Mouse (Mus musculus) intestine, embryonic 15.5 days (tissue): ENCODE data around the gene Fam169b. TPM values are rescaled to one million over a fixed set of nuclear protein-coding genes. Genes with fewer than 3 reads are reported as not detected.
A peak's percentile ranks its signal among the peaks of the same experiment; 100 is the strongest.

Source experiments
- ATAC-seq: fragments of 200-750 bp; cut with Nextera tagmentation; 2 replicates; pipeline ENCODE4 v1.8.0; 2017; ENCODE audit warnings: moderate TSS enrichment, moderate library complexity
- H3K27ac ChIP-seq: fragments of 300-500 bp; sonication (generic); 2 replicates; pipeline ENCODE4 v1.5.1; 2015; ENCODE audit warnings: mild to moderate bottlenecking, inconsistent platforms
- H3K27me3 ChIP-seq: fragments of 300-500 bp; sonication (generic); replicated peaks from 2 replicates; pipeline ENCODE4 v1.6.1; 2015; ENCODE audit warnings: inconsistent platforms
- H3K36me3 ChIP-seq: fragments of 300-500 bp; sonication (generic); 2 replicates; pipeline ENCODE4 v1.6.1; 2015; ENCODE audit warnings: inconsistent platforms
- H3K4me1 ChIP-seq: fragments of 300-500 bp; sonication (generic); replicated peaks from 2 replicates; pipeline ENCODE4 v1.6.1; 2015; ENCODE audit warnings: inconsistent platforms
- H3K4me2 ChIP-seq: fragments of 300-500 bp; sonication (generic); replicated peaks from 2 replicates; pipeline ENCODE4 v1.6.1; 2015; ENCODE audit warnings: mild to moderate bottlenecking, inconsistent platforms
- H3K4me3 ChIP-seq: fragments of 300-500 bp; sonication (generic); replicated peaks from 2 replicates; pipeline ENCODE4 v1.5.1; 2015; ENCODE audit warnings: inconsistent platforms
- H3K9ac ChIP-seq: fragments of 300-500 bp; sonication (generic); 2 replicates; pipeline ENCODE4 v1.6.1; 2015; ENCODE audit warnings: inconsistent platforms
- H3K9me3 ChIP-seq: fragments of 300-500 bp; sonication (generic); 2 replicates; pipeline ENCODE4 v1.6.1; 2016; ENCODE audit warnings: inconsistent platforms
- WGBS: fragments of 180-500 bp; shearing (Covaris S2); methylation state at CpG from one replicate; pipeline ENCODE4 v1.1.7; 2015; 5-methylcytosine and 5-hydroxymethylcytosine counted together
- polyA plus RNA-seq: library from polyadenylated mRNA; unstranded; fragments of >200 nt; fragmentation: Nextera tagmentation; extraction: Ambion mirVana; gene quantifications from 2 replicates; pipeline ENCODE4 v1.2.1, GENCODE M21; 2015

The Fam169b gene
- polyA plus RNA-seq, 1 experiment from 2014 or later: 0.21 TPM

- Histone ChIP-seq H3K9me3 (no peaks in the 10 kb centered on the region), H3K36me3 (no peaks in the 10 kb centered on the region), H3K4me1 (no peaks in the 10 kb centered on the region), H3K27ac (no peak overlapping the region), H3K4me2 (no peak overlapping the region), H3K27me3 (no peaks in the 10 kb centered on the region), H3K9ac (no peak overlapping the region), H3K4me3 (no peak overlapping the region)
- no peak for ATAC-seq
- 85% methylated on average over 1 of the region's 1 CpGs for WGBS
Observed at GRCm38 (mm10) chr7:68314286-68314685, 40.6 kb downstream of the Fam169b start.

GRCm38 (mm10) chr7:68315068-68315467 lies 41.4 kb downstream of the Fam169b start:
- Histone ChIP-seq H3K4me3 (no peak overlapping the region), H3K9ac (no peak overlapping the region), H3K36me3 (no peaks in the 10 kb centered on the region), H3K27me3 (no peaks in the 10 kb centered on the region), H3K9me3 (no peaks in the 10 kb centered on the region), H3K27ac (no peak overlapping the region), H3K4me1 (no peaks in the 10 kb centered on the region), H3K4me2 (no peak overlapping the region)
- 85% methylated on average over 4 of the region's 4 CpGs for WGBS
- ATAC-seq: no peak

DNA sequence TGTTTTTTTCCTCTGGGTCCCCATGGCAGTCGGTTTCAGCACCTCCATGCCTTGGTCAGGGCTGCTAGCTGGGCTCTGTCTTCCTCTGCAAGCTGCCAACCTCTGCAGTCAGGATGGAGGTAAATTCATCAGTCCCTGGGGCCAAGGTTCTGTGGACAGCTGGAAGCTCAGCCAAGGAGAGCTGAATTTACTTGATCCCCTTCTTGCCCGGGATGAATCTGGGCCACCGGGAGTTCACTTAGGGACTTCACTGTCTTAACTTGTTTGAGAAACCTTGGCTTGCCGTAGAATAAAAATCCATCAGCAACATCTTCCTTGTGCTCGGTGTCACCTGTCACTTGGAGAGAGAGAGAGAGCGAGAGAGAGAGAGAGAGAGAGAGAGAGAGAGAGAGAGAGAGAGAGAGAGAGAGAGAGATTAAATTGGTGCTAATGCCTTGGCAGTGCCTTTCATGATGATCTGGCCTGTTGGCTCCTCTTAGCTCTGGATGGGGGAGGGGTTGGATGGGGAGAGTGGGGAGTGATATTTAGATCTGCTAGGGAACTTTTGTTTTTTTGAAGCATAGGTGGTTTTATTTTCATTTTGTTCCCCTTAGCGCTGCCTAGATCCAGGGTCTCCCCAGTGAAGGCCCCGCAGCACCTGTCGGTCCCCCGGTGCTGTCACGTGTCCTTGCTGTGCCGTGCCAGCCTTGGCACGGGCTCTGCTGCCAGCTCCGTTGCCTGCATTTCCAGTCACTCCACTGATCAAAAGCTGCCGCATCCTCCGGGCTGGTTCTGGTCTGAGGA lies 44.6 kb downstream of the Fam169b start:
- H3K4me3 ChIP-seq: no peak overlapping the region
- no peak overlapping the region for H3K9ac ChIP-seq
- no peaks in the 10 kb centered on the region for H3K4me1 ChIP-seq
- H3K4me2 ChIP-seq: no peak overlapping the region
- ATAC-seq: no peak
- H3K27me3 ChIP-seq: no peaks in the 10 kb centered on the region
- no peaks in the 10 kb centered on the region for H3K9me3 ChIP-seq
- H3K36me3 ChIP-seq: no peaks in the 10 kb centered on the region
- no peak overlapping the region for H3K27ac ChIP-seq
- WGBS: 90% methylated on average over 16 of the region's 16 CpGs

DNA sequence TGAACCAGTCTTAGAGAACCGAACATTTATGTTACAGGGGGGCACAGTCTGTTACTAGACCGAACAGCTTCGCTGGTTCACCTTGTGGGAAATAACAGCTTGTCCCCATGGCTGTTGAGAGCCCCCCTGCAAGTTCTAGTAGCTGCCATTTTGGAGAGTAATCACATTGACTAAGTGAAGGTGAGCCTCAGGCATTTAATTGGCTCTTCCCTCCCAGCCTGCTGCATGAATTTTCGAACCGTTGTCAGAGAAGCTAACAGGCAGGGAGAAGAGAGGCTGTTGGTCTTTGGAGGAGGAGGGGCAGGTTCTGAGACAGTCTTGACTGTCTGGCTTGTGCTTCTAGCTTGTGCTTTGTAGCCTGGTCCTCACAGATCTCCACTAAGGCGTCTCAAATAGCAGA lies 45.3 kb downstream of the Fam169b start:
- no peak for ATAC-seq
- 62% methylated on average over 6 of the region's 6 CpGs for WGBS

DNA sequence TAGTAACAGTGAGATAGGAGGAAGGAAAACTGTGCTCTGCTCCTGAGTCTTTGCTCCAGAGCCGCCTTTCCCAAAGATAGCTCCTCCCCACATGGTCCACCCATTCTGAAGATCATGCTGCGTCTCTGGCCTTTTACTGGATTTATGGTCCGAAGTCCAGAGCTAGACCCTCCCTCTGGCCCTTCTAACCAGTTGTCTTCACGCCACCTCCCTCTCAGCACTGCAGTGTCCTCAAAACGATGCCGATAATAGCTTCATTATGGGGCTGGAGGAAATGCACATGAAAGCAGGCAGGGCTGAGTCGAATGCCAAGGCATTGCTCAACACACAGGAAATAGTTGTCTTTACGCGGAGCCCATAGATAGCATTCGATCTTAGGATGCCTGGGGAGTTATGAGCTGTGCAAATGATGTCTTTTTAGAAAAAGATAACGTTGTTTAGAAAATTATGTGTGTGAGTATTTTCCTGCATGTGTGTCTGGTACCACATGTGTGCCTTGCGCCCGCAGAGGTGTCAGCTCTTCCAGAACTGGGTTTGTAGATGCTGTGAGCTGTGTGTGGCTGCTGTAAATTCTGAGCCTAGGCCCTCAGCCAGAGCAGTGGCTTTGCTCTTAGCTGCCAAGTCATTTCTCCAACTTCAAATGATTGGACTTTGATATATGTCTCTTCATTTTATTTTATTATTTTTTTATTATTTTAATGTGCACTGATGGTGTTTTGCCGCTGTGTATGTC lies 46.6 kb downstream of the Fam169b start:
- peak; percentile 73 for ATAC-seq
- Histone ChIP-seq H3K4me3 (no peak overlapping the region), H3K9ac (no peak overlapping the region), H3K36me3 (no peaks in the 10 kb centered on the region), H3K27ac (no peak overlapping the region), H3K4me1 (no peaks in the 10 kb centered on the region), H3K27me3 (no peaks in the 10 kb centered on the region), H3K4me2 (no peak overlapping the region), H3K9me3 (no peaks in the 10 kb centered on the region)
- WGBS: 66% methylated on average over 14 of the region's 14 CpGs

More for the DNA sequence above, 45.3 kb downstream of the Fam169b start:
- no peak overlapping the region for H3K4me3 ChIP-seq
- no peak overlapping the region for H3K9ac ChIP-seq
- no peaks in the 10 kb centered on the region for H3K9me3 ChIP-seq
- no peaks in the 10 kb centered on the region for H3K36me3 ChIP-seq
- H3K4me2 ChIP-seq: no peak overlapping the region
- H3K27me3 ChIP-seq: no peaks in the 10 kb centered on the region
- H3K4me1 ChIP-seq: no peaks in the 10 kb centered on the region
- no peak overlapping the region for H3K27ac ChIP-seq

DNA sequence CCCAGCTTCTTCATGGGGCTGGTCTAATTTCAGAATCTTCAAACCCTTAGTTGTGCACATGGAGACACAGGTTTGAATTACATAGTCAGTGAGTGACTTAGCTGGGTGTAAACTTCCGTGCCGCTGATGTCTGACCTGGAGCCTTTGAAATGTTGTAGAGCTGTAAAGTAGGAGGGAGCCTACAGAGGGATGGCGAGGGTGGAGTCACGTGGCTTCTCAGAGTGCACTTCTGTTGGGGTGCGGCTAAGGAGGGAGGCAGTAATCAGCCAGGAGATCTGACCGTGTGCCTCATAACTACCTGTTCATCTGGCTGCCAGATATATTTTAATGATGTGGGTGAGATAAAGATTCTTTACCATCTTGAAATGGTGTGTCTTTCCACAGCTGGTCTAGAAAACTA lies 49.4 kb downstream of the Fam169b start:
- Histone ChIP-seq H3K27ac (no peak overlapping the region), H3K36me3 (no peaks in the 10 kb centered on the region), H3K4me3 (no peak overlapping the region), H3K27me3 (no peaks in the 10 kb centered on the region), H3K4me2 (no peak overlapping the region), H3K9ac (no peak overlapping the region), H3K9me3 (no peaks in the 10 kb centered on the region), H3K4me1 (no peaks in the 10 kb centered on the region)
- peak; percentile 75 for ATAC-seq
- WGBS: 50% methylated on average over 6 of the region's 6 CpGs

DNA sequence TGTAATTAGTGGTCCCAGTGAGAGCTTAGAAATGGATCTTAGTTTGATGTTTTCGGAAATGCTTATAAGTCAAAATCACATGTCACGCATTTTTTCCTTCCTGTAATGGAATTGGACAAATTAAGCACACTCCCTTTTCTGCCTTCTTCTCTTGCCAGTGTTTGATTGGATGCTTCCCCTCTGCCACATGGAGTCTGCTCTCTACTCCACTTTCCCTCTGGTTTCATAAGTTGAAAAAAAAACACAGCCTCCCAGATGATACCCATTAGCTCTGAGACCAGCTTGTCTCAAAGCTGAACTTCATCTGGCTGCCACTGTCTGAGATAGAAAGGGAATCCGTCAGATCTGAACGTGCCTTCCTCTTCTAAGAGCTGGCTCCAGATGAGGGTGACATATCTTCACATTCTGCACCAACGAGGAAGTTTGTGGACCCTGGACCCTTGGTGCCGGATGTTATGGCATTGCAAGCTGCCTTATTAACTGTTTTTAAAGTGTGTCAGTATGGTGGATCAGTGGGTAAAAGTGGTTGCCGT lies 52.6 kb downstream of the Fam169b start:
- no peaks in the 10 kb centered on the region for H3K27me3 ChIP-seq
- no peak for ATAC-seq
- H3K4me3 ChIP-seq: no peak overlapping the region
- WGBS: 74% methylated on average over 7 of the region's 7 CpGs
- no peak overlapping the region for H3K4me2 ChIP-seq
- no peak overlapping the region for H3K27ac ChIP-seq
- no peak overlapping the region for H3K9ac ChIP-seq
- no peaks in the 10 kb centered on the region for H3K9me3 ChIP-seq
- no peaks in the 10 kb centered on the region for H3K36me3 ChIP-seq
- H3K4me1 ChIP-seq: no peaks in the 10 kb centered on the region

- no peak overlapping the region for H3K27ac ChIP-seq
- H3K4me2 ChIP-seq: no peak overlapping the region
- no peak overlapping the region for H3K9ac ChIP-seq
- H3K4me1 ChIP-seq: no peaks in the 10 kb centered on the region
- 80% methylated on average over 9 of the region's 9 CpGs for WGBS
- no peaks in the 10 kb centered on the region for H3K27me3 ChIP-seq
- no peak for ATAC-seq
- H3K36me3 ChIP-seq: no peaks in the 10 kb centered on the region
- H3K9me3 ChIP-seq: no peaks in the 10 kb centered on the region
- no peak overlapping the region for H3K4me3 ChIP-seq
Observed at GRCm38 (mm10) chr7:68329000-68329399, 55.4 kb downstream of the Fam169b start.

DNA sequence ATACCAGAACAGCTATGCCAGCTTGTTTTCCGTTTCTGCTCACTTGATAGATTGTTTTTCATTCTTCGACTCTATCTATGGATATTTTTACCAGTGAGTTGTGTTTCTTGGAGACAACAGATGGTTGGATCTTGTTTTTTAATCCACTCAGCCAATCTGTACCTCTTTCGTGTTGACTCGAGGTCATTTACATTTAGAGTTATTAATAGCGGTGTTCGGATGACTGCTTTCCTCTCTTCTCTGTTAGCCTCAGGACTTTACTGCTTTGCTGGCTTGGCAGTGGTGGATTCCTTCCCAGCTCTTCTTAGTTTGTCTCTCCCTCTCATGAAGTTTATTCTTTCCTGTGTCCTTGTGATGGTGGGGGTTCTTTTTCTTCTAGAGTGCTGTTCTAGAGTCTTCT lies 59.2 kb downstream of the Fam169b start:
- Histone ChIP-seq H3K4me3 (no peak overlapping the region), H3K9ac (no peak overlapping the region), H3K27me3 (no peaks in the 10 kb centered on the region), H3K4me2 (no peak overlapping the region), H3K36me3 (no peaks in the 10 kb centered on the region), H3K4me1 (no peaks in the 10 kb centered on the region), H3K27ac (no peak overlapping the region), H3K9me3 (no peaks in the 10 kb centered on the region)
- ATAC-seq: no peak
- 84% methylated on average over 6 of the region's 6 CpGs for WGBS

DNA sequence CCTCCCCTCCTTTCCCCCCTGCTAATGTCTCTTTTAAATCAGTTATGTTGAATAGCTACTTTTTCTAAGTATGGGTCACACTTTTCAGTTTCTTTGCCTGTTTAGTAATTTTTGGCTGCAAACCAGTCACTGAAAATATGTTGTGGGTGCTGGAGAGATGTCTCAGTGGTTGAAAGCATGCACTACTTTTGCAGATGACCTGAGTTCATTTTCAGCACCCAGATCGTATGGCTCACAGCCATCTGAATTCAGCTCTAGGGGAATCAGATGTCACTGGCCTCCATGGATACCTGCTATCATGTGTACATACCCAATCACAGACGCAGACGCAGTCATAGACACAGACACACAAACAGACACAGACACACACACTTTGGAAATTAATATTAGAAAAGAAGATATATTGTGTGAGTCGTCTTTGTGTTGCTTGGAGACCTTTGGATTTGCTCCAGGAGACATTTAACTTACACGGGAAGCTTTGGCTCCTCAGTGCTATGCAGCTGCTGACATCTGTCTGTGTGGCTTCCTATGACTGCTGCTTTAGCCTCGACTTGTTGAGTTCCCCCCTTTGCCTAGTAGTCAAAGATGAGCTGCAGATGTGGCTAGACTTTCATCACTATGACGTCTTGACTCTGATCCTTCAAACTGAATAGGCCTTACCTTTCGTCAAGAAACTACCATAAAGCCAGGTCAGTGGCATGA lies 63.6 kb downstream of the Fam169b start:
- 54% methylated on average over 8 of the region's 8 CpGs for WGBS
- Histone ChIP-seq H3K27ac (no peak overlapping the region), H3K9me3 (no peaks in the 10 kb centered on the region), H3K9ac (no peak overlapping the region; the same call in 1 of the 2 replicates), H3K4me1 (no peaks in the 10 kb centered on the region), H3K27me3 (no peaks in the 10 kb centered on the region), H3K4me2 (no peak overlapping the region), H3K4me3 (no peak overlapping the region), H3K36me3 (no peaks in the 10 kb centered on the region)
- ATAC-seq: no peak

- Histone ChIP-seq H3K27ac (no peak overlapping the region), H3K4me2 (no peak overlapping the region), H3K9ac (no peak overlapping the region), H3K4me1 (no peaks in the 10 kb centered on the region), H3K4me3 (no peak overlapping the region), H3K9me3 (no peaks in the 10 kb centered on the region), H3K36me3 (no peaks in the 10 kb centered on the region), H3K27me3 (no peaks in the 10 kb centered on the region)
- no peak for ATAC-seq
- WGBS: 88% methylated on average over 6 of the region's 6 CpGs
Observed at GRCm38 (mm10) chr7:68338680-68339079, 65.0 kb downstream of the Fam169b start.

DNA sequence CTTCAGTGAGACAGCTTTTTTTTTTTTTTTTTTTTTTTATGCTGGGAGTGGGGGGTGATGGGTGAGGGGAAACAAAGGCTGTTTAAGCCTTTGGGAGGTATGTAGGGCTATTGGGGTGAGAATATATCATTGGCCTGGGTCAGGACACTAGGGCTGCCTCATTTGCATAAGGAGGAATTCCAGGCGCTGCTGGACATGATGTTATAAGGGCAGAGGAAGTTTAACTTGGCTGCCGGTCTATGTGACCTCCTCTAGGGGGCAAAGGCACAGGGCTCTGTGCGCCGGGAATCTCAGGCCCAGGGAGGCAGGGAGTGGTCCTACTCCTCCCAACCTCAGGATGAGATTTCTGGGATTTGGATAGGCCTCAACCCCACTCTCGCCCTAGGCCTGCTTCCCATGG lies 70.9 kb downstream of the Fam169b start:
- no peaks in the 10 kb centered on the region for H3K9me3 ChIP-seq
- 55% methylated on average over 5 of the region's 5 CpGs for WGBS
- H3K27me3 ChIP-seq: no peaks in the 10 kb centered on the region
- no peak overlapping the region for H3K9ac ChIP-seq
- H3K27ac ChIP-seq: no peak overlapping the region
- H3K4me2 ChIP-seq: no peak overlapping the region
- no peak for ATAC-seq
- no peak overlapping the region for H3K4me3 ChIP-seq
- no peaks in the 10 kb centered on the region for H3K36me3 ChIP-seq
- no peaks in the 10 kb centered on the region for H3K4me1 ChIP-seq
